Mouse (Mus musculus): ENCODE results near the gene Khdc1a.

DNA sequence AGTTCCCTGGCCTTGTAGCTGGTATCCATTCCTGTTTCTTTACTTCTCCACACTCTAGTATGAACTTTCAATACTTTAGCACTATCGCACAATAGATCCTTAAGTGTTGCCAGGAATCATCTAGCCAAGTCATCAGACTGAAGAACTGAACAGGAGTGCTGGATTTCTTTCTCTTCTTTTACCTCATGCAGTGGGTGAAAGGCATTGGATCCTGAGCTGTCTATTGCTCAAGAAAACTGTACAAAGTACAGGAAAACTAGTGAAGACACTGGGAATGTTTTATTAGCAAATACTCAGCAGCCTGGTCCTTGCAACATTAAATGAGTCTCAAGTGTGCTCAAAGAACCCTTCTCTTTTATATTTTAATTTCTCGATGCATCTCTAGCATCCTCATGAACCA is 33.7 kb upstream of the Khdc1a start:
- TF ChIP-seq POLR2A (IDR thresholded peaks at IDR 0.05; ENCODE audit: low read depth, low read length): no peak
- TF ChIP-seq CTCF (IDR thresholded peaks at IDR 0.05; ENCODE audit: extremely low read depth, insufficient read length, insufficient replicate concordance, low read depth, low read length): no peak
